Mouse (Mus musculus) neural tube, embryonic 11.5 days (tissue): ENCODE data around the gene Gpx3. TPM values are rescaled to one million over a fixed set of nuclear protein-coding genes. Genes with fewer than 3 reads are reported as not detected.
"Not testable (repeated sequence)": the region's sequence is repeated elsewhere in the genome, so short reads cannot be mapped to it uniquely, and the experiment has no call there.

Experiments used
- ATAC-seq: fragments of 200-750 bp; cut with Nextera tagmentation; 2 replicates; pipeline ENCODE4 v1.8.0; 2017; ENCODE audit warnings: moderate number of reproducible peaks, mild to moderate bottlenecking, moderate TSS enrichment, moderate library complexity; ENCODE audit not compliant: insufficient read depth, low FRiP score, low TSS enrichment
- DNase-seq: peaks from one replicate; pipeline ENCODE4 v3.0.0-alpha.2; 2015; ENCODE audit warnings: low spot score
- H3K27ac ChIP-seq: fragments of 300-500 bp; sonication (generic); 2 replicates; pipeline ENCODE4 v1.5.1; 2014; ENCODE audit warnings: low read depth, mild to moderate bottlenecking, low read length
- H3K27me3 ChIP-seq: fragments of 300-500 bp; sonication (generic); 2 replicates; pipeline ENCODE4 v1.6.1; 2014; ENCODE audit warnings: mild to moderate bottlenecking, low read length, mixed read lengths; ENCODE audit not compliant: control insufficient read depth, insufficient read depth
- H3K36me3 ChIP-seq: fragments of 300-500 bp; sonication (generic); 2 replicates; pipeline ENCODE4 v1.6.1; 2014; ENCODE audit warnings: mild to moderate bottlenecking, low read length, moderate library complexity, mixed read lengths; ENCODE audit not compliant: control insufficient read depth, insufficient read depth
- H3K4me1 ChIP-seq: fragments of 300-500 bp; sonication (generic); 2 replicates; pipeline ENCODE4 v1.6.1; 2014; ENCODE audit warnings: low read length, mixed read lengths; ENCODE audit not compliant: control insufficient read depth, insufficient read depth
- H3K4me2 ChIP-seq: fragments of 300-500 bp; sonication (generic); 2 replicates; pipeline ENCODE4 v1.6.1; 2014; ENCODE audit warnings: low read depth, mild to moderate bottlenecking, moderate library complexity
- H3K4me3 ChIP-seq: fragments of 300-500 bp; sonication (generic); 2 replicates; pipeline ENCODE4 v1.5.1; 2014; ENCODE audit warnings: low read depth, low read length
- H3K9ac ChIP-seq: fragments of 300-500 bp; sonication (generic); 2 replicates; pipeline ENCODE4 v1.6.1; 2014; ENCODE audit warnings: mild to moderate bottlenecking, low read length
- H3K9me3 ChIP-seq: fragments of 300-500 bp; sonication (generic); 2 replicates; pipeline ENCODE4 v1.6.1; 2016; ENCODE audit warnings: low read length; ENCODE audit not compliant: control insufficient read depth
- WGBS: fragments of 180-500 bp; shearing (Covaris S2); extraction: QIAGEN DNeasy Blood & Tissue Kit; methylation state at CpG from one replicate; pipeline ENCODE4 v1.1.7; 2014; 5-methylcytosine and 5-hydroxymethylcytosine counted together
- polyA plus RNA-seq: library from polyadenylated mRNA; unstranded; fragments of >200 nt; fragmentation: Nextera tagmentation; extraction: Ambion mirVana; gene quantifications from 2 replicates; pipeline ENCODE4 v1.2.1, GENCODE M21; 2014

Gene Gpx3
- 98.3 and 109 TPM in 2 replicates for polyA plus RNA-seq

DNA sequence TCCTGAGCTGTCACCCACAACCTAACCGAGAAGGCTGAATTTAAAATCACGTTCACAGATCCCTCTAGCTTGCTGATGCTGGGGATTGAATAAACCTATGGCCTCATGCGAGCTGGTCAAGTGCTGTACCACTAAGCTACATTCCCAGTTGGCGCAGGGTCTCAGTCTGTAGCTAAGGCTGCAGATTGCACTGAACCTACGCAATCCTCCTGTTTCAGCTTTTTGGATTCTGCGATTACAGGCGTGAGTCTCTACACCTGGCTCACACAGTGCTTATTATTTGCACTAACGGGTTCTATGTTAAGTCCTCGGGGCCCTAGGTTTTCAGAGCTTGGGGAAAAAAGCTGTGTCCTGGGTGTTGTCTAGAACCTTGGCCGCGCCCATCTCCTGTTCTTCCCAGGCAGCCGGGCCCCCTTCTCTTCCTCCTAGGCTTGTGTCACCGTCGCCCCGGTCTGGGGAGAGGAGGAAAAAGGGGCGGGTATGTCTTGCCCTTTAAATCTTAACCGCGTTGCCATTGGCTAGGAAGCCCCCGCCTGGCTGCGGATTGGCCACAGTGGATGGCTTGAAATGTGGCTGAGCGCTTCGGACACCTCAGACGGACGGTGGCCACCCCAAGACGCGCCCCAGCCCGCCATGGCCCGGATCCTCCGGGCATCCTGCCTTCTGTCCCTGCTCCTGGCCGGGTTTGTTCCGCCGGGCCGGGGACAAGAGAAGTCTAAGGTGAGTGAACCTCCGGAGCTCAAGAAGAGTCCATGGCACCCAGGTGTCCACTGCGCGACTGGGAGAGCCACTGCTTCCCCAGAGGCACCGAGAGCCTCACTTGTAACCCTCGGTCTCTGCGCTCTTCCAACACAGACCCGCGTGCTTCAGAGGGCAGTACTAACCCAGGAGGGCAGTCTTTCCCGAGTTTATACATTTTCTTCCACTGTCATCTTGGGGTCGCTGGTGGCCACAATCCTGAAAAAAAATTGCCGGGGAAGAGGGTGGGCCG lies at the start of gene Gpx3:
Gpx3 (plus strand) TSS at position 121 of the 991 bp plus-strand sequence.
- Histone ChIP-seq H3K36me3 (no peaks in the 10 kb centered on the region), H3K27ac (no peak within 1 kb of the TSS), H3K4me3 (peak within 1 kb of the TSS; percentile 53), H3K4me2 (peak within 1 kb of the TSS; percentile 74), H3K9ac (peak within 1 kb of the TSS; percentile 57), H3K4me1 (peaks cover 3% of the 10 kb centered on the region; the same call in 1 of the 2 replicates), H3K9me3 (no peaks in the 10 kb centered on the region), H3K27me3 (no peaks in the 10 kb centered on the region)
- WGBS: 17% methylated on average over 45 of the region's 45 CpGs
- DNase-seq (peak; percentile 82), ATAC-seq (peak; percentile 84)

DNA sequence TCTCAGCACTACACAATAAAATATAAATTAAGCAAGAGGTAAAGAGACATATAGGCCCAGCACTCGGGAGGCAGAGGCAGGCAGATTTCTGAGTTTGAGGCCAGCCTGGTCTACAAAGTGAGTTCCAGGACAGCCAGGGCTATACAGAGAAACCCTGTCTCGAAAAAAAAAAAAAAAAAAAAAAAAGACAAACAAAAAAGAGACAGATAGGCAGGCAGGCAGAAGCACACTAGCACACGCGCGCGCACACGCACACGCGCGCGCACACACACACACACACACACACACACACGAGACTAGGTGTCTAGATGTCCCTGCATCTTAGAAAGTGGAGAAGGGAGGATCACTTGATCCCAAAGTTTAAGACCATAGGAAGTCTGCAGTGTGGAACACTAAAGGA lies 43.4 kb upstream of the Gpx3 start:
- H3K4me2 ChIP-seq, H3K36me3 ChIP-seq, ATAC-seq, H3K27ac ChIP-seq, DNase-seq, H3K4me1 ChIP-seq, H3K27me3 ChIP-seq, H3K9me3 ChIP-seq, H3K4me3 ChIP-seq, H3K9ac ChIP-seq: not testable (repeated sequence)
- 94% methylated on average over 11 of the region's 12 CpGs for WGBS

DNA sequence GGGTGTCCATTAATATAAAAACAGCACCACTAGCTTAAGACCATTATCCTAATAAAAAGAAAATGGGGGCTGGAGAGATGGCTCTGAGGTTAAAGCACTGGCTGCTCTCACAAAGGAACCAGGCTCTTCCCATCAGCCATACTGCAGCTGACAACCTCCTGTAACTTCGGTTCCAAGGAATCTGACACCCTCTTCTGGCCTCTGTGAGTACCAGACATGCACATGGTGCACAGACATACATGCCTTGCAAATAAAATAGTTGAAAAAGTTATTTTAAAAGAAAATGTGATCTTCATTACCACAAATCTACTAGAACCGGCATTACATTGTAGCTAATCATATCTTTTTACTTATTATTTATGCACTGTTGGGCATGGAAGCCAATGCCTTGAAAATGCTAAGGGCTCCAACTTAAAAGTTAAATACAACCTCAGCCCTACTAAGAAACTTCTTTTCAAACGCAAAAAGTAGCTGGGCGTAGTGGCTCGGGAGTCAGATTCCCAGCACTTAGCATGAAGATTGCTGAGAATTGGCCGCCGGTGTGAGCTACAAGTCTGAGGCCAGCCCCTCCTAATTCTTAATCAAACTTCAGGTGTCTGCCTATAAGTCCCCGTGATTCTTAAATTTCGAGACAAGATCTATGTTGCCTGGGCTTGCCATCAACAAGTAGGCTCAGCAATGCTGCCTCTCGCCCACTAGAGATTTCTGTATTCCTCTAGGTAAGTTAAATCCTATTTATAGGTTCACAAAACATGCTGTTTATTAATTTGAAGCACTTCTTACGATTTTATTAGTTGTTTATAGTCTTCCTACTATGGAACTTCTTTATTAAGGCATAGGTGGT lies 42.7 kb upstream of the Gpx3 start:
- H3K4me3 ChIP-seq: peak overlapping the region; percentile 62
- DNase-seq: peak; percentile 31
- H3K4me2 ChIP-seq: peak overlapping the region; percentile 75
- H3K9ac ChIP-seq: peak overlapping the region; percentile 77
- no peaks in the 10 kb centered on the region for H3K27me3 ChIP-seq
- H3K9me3 ChIP-seq: no peaks in the 10 kb centered on the region
- no peak for ATAC-seq
- no peak overlapping the region for H3K27ac ChIP-seq
- WGBS: 32% methylated on average over 11 of the region's 11 CpGs
- no peaks in the 10 kb centered on the region for H3K36me3 ChIP-seq
- no peaks in the 10 kb centered on the region; the same call in 1 of the 2 replicates for H3K4me1 ChIP-seq

DNA sequence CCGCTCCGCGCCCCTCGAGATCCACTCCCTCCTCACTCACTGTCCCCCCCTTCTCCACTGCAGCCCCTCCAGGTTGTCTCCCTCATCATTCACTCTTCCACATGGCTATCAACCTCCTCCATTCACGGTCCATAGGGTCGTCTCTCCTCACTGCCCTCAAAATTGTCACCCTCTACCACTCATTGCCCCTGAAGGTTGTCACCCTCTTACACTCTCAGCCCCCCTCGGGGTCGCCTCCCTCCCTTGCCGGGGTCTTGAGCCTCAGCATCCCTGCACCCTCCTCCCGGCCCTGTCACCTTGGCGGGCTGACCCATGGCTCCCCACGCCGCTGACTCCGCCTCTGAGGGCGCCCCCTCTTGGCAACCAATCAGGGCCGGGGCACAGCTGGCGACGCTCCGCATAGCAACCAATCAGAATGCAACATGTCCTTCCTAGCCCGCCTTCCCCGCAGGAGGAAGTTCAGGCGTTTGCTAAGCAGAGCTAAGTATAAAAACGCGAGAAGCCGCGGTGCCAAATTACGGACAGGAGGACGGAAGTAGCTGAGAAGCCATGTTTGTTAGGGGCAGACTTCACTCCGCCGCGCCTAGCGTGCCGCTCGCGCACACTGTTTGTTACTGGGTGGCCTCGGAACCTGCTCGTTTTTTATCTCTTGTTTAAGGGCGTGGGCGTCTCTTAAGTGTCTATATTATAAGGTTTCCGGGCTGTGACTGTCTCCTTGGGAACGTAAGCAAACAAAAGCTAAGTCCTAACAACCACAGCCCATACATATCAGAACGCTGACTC lies 41.8 kb upstream of the Gpx3 start, which contains the start of gene Lyrm7:
Lyrm7 (minus strand) TSS at position 661 of the 783 bp plus-strand sequence.
- peak; percentile 94 for ATAC-seq
- under 1% methylated on average over 42 of the region's 42 CpGs for WGBS
- H3K9me3 ChIP-seq: no peaks in the 10 kb centered on the region

DNA sequence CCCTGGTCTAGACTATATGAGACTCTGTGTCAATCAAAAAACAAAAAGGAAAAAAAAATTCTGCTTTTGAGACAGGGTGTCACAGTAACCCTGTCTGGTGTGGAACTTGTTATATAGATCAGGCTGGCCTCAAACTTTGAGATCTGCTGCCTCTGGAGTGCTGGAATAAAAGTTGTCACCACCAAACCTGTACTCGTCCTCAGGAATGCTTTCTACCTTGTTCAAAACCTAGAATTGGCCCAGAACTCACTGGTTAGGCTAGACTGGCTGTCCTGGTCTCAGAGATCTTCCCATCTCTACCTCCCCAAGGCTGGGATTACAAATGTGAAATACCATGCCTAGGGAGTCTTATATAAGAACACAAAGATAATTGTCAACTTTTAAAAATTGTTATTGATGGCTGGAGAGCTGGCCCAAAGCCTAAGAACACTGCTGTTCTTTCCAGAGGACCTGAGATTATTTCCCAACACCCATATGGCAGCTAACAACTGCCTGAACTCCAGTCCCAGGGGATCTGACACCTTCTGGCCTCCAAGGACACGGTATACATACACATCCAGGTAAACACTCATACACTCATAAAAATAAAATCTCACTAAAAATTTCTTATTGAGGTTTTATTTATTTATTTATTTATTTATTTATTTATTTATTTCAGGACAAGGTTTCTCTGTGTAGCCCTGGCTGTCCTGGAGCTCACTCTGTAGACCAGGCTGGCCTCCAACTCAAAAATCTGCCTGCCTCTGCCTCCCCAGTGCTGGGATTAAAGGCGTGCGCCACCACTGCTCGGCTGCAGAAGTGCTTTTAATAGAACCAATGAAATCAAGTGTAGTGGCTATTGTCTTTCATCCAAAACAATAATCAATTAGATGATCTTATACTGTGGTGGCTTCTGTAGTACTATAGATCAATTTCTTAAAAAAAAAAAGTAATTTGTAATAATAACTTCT lies 40.5 kb upstream of the Gpx3 start:
- Histone ChIP-seq H3K27me3 (no peaks in the 10 kb centered on the region), H3K9me3 (no peaks in the 10 kb centered on the region), H3K4me2 (no peak overlapping the region), H3K4me3 (no peak overlapping the region), H3K27ac (no peak overlapping the region), H3K9ac (no peak overlapping the region), H3K36me3 (no peaks in the 10 kb centered on the region), H3K4me1 (no peaks in the 10 kb centered on the region; the same call in 1 of the 2 replicates)
- no peak for DNase-seq
- no peak for ATAC-seq
- 93% methylated on average over 5 of the region's 5 CpGs for WGBS

More for the DNA sequence above, 41.8 kb upstream of the Gpx3 start, which contains the start of gene Lyrm7:
- H3K27ac ChIP-seq: peak within 1 kb of the TSS; percentile 84
- DNase-seq: peak; percentile 96
- H3K4me3 ChIP-seq: peak within 1 kb of the TSS; percentile 62
- H3K4me2 ChIP-seq: peak within 1 kb of the TSS; percentile 75
- no peaks in the 10 kb centered on the region for H3K36me3 ChIP-seq
- no peaks in the 10 kb centered on the region for H3K27me3 ChIP-seq
- no peaks in the 10 kb centered on the region; the same call in 1 of the 2 replicates for H3K4me1 ChIP-seq
- H3K9ac ChIP-seq: peak within 1 kb of the TSS; percentile 77

DNA sequence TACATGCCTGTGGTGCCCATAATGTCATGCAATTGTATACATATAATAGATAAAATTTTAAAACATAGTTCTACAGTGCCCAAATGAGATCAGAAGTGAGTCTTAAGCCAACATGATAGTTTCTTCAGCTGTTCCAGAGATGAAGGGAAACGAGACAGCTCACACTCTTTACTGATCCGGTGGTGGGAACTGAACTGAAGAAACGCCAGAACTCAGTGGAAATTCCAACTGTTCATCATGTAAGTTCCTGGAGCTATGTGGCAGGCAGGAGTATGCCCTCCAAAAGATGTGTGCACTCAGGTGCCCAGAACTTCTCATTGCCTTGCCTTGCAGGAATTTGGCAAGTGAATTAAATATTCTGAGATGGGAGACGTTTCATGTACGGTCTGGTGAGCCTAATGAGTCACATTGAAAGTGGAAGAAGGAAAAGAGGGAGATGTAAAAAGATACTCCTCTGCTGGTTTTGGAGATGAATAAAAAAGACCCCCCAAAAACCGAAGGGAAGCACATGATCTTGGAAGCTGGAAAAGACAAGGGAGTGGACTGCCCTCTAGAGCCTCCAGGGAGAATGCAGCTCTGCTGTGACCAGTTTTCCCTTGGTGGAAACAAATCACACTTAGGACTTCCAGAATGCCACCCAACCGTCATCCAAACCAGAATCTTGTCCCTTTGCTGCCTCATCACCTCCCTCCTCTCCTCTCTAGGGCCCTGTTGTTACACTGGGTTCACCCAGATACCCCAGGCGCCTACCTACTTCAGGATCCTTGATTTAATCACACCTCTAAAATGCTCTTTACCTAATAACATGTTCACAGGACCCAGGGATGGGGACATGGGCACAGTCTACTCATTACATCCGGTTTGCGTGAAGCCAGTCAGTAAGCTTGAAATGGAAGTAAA lies 39.4 kb upstream of the Gpx3 start:
- H3K4me2 ChIP-seq: no peak overlapping the region
- H3K36me3 ChIP-seq: no peaks in the 10 kb centered on the region
- H3K9me3 ChIP-seq: no peaks in the 10 kb centered on the region
- no peak overlapping the region for H3K9ac ChIP-seq
- no peaks in the 10 kb centered on the region for H3K27me3 ChIP-seq
- 46% methylated on average over 10 of the region's 10 CpGs for WGBS
- no peak overlapping the region for H3K4me3 ChIP-seq
- no peak overlapping the region for H3K27ac ChIP-seq
- H3K4me1 ChIP-seq: peaks cover under 1% of the 10 kb centered on the region; the same call in 1 of the 2 replicates
- DNase-seq: peak; percentile 65
- ATAC-seq: no peak
